Comparison of ENCODE assay signal across 27 mouse cellular contexts in genomic region chr2:11291570-11292405, GRCm38 (mm10).
DNase-seq lines count a peak whose midpoint lies in the region; ATAC-seq lines count a peak whose summit lies in the region.
"Had no signal": no experiment of that assay in that cellular context is flagged by ENCODE, and none has a peak within 500 bp of the region (broad histone marks: within the 10 kb centered on the region; RNA-seq: fewer than 3 reads in every experiment).

No protein-coding gene starts in this region.

- H3K36me3 ChIP-seq in embryonic facial prominence, embryonic 14.5 days (ENCODE audit: control insufficient read depth, insufficient read depth, low read length), result no peaks in the 10 kb centered on the region
- no peaks in the 10 kb centered on the region for H3K36me3 ChIP-seq in embryonic facial prominence, embryonic 10.5 days (replicated peaks)
- H3K36me3 ChIP-seq: embryonic facial prominence, embryonic 12.5 days; embryonic facial prominence, embryonic 15.5 days; forebrain, embryonic 10.5 days; forebrain, embryonic 12.5 days; forebrain, embryonic 15.5 days; G1E had no signal

- DNase-seq in embryonic facial prominence, embryonic 14.5 days (ENCODE audit: low spot score), result peak; percentile 8
- no peak for DNase-seq in embryonic facial prominence, embryonic 10.5 days (ENCODE audit: low spot score)
- DNase-seq in heart, adult 11 months, result peak; percentile 1
- DNase-seq in heart, postnatal 25 days (ENCODE audit: low spot score), result no peak
- peak; percentile 54 for DNase-seq in gonadal fat pad, adult 2 months (ENCODE audit: low read depth)
- no peak for DNase-seq in spleen, postnatal 4 days (ENCODE audit: low spot score in 2 of 2)
- DNase-seq: adrenal gland, adult 8-10 months; adrenal gland, postnatal 14 days; adrenal gland, postnatal 36 days; B cell, adult 2 months; cerebellum, adult 11 months; cerebellum, adult 18-20 months; cerebellum, adult 8-10 months; cerebellum, adult 9-11 months; cerebellum, postnatal 14 days; cerebellum, postnatal 36 days; embryo, embryonic 11 days had no signal

- H3K4me2 ChIP-seq in embryonic facial prominence, embryonic 14.5 days (ENCODE audit: low read depth, low read length), result no peak overlapping the region
- H3K4me2 ChIP-seq: embryonic facial prominence, embryonic 12.5 days; embryonic facial prominence, embryonic 15.5 days; forebrain, embryonic 12.5 days; forebrain, embryonic 15.5 days had no signal

- no peaks in the 10 kb centered on the region for H3K9me3 ChIP-seq in embryonic facial prominence, embryonic 14.5 days (ENCODE audit: control insufficient read depth, low read length)
- H3K9me3 ChIP-seq in embryonic facial prominence, embryonic 10.5 days, result no peaks in the 10 kb centered on the region
- H3K9me3 ChIP-seq: embryonic facial prominence, embryonic 12.5 days; embryonic facial prominence, embryonic 15.5 days; forebrain, embryonic 10.5 days; forebrain, embryonic 12.5 days; forebrain, embryonic 15.5 days; G1E had no signal

- H3K27ac ChIP-seq in embryonic facial prominence, embryonic 14.5 days (replicated peaks; ENCODE audit: low read depth, low read length), result no peak overlapping the region
- H3K27ac ChIP-seq in embryonic facial prominence, embryonic 10.5 days (replicated peaks), result no peak overlapping the region
- H3K27ac ChIP-seq: embryonic facial prominence, embryonic 12.5 days; embryonic facial prominence, embryonic 15.5 days; forebrain, embryonic 10.5 days; forebrain, embryonic 12.5 days; forebrain, embryonic 15.5 days had no signal

- no peak overlapping the region for H3K4me3 ChIP-seq in embryonic facial prominence, embryonic 14.5 days (ENCODE audit: low read depth, low read length)
- H3K4me3 ChIP-seq in embryonic facial prominence, embryonic 10.5 days, result no peak overlapping the region
- H3K4me3 ChIP-seq: embryonic facial prominence, embryonic 12.5 days; embryonic facial prominence, embryonic 15.5 days; forebrain, embryonic 10.5 days; forebrain, embryonic 12.5 days; forebrain, embryonic 15.5 days had no signal

- ATAC-seq in embryonic facial prominence, embryonic 14.5 days (ENCODE audit: low read depth), result no peak
- ATAC-seq: activated CD4-positive, CD25-positive, alpha-beta regulatory T cell, adult 4 months; CD4-positive, CD25-positive, alpha-beta regulatory T cell, adult 4 months; forebrain, embryonic 15.5 days; Patski had no signal

- WGBS in embryonic facial prominence, embryonic 14.5 days, result 65% methylated on average over 9 of the region's 9 CpGs
- WGBS in embryonic facial prominence, embryonic 10.5 days, result 80% methylated on average over 9 of the region's 9 CpGs

- no peaks in the 10 kb centered on the region; the same call in 1 of the 2 replicates for H3K27me3 ChIP-seq in embryonic facial prominence, embryonic 14.5 days (replicated peaks; ENCODE audit: control insufficient read depth, insufficient read depth, low read length)
- no peaks in the 10 kb centered on the region for H3K27me3 ChIP-seq in embryonic facial prominence, embryonic 10.5 days (replicated peaks; ENCODE audit: low read depth, poor library complexity, severe bottlenecking)
- H3K27me3 ChIP-seq: CH12.LX; embryonic facial prominence, embryonic 12.5 days; embryonic facial prominence, embryonic 15.5 days; forebrain, embryonic 12.5 days; forebrain, embryonic 15.5 days had no signal

- H3K9ac ChIP-seq in embryonic facial prominence, embryonic 14.5 days (ENCODE audit: low read depth, low read length), result no peak overlapping the region
- H3K9ac ChIP-seq: embryonic facial prominence, embryonic 12.5 days; embryonic facial prominence, embryonic 15.5 days; forebrain, embryonic 12.5 days; forebrain, embryonic 15.5 days had no signal

- intact Hi-C loops in heart, postnatal 25 days (cut with DNase I), result no loop called here

- no peaks in the 10 kb centered on the region for H3K4me1 ChIP-seq in embryonic facial prominence, embryonic 14.5 days (ENCODE audit: control insufficient read depth, insufficient read depth, low read length)
- peaks cover 5% of the 10 kb centered on the region; the same call in 1 of the 2 replicates for H3K4me1 ChIP-seq in embryonic facial prominence, embryonic 10.5 days
- H3K4me1 ChIP-seq: forebrain, embryonic 12.5 days had no signal

Comparison
In these comparisons a context has a peak if more than half of its experiments do, and no peak if none do; other contexts are left out.
1. DNase-seq: peak in embryonic facial prominence, embryonic 14.5 days (single experiment), heart, adult 11 months (single experiment) and gonadal fat pad, adult 2 months (single experiment); none in embryonic facial prominence, embryonic 10.5 days (single experiment), heart, postnatal 25 days (single experiment) and spleen, postnatal 4 days (0 of 2).